Mouse (Mus musculus) forebrain, embryonic 11.5 days (tissue): ENCODE measurements at regions not wholly inside any gene's neighbourhood (a gene's known extent, or its start where the extent isn't known, plus 50 kb on each side); places are given as distances from the start of the nearest gene placed in this dataset.
"Not testable (repeated sequence)": the region's sequence is repeated elsewhere in the genome, so short reads cannot be mapped to it uniquely, and the experiment has no call there.

ENCODE experiments used
- ATAC-seq: fragments of 200-750 bp; cut with Nextera tagmentation; replicated peaks from 2 replicates; pipeline ENCODE4 v1.8.0; 2017; ENCODE audit warnings: moderate TSS enrichment; ENCODE audit not compliant: low FRiP score
- DNase-seq: peaks from one replicate; pipeline ENCODE4 v3.0.0-alpha.2; 2017; ENCODE audit warnings: low spot score
- H3K27ac ChIP-seq: fragments of 300-500 bp; sonication (generic); 2 replicates; pipeline ENCODE4 v1.5.1; 2014; ENCODE audit warnings: low read depth, low read length
- H3K27me3 ChIP-seq: fragments of 300-500 bp; sonication (generic); 2 replicates; pipeline ENCODE4 v1.6.1; 2014; ENCODE audit warnings: mild to moderate bottlenecking, low read length, mixed read lengths; ENCODE audit not compliant: control insufficient read depth, insufficient read depth
- H3K36me3 ChIP-seq: fragments of 300-500 bp; sonication (generic); 2 replicates; pipeline ENCODE4 v1.6.1; 2014; ENCODE audit warnings: mild to moderate bottlenecking, low read length, moderate library complexity, mixed read lengths; ENCODE audit not compliant: control insufficient read depth, insufficient read depth
- H3K4me1 ChIP-seq: fragments of 300-500 bp; sonication (generic); replicated peaks from 2 replicates; pipeline ENCODE4 v1.6.1; 2014; ENCODE audit warnings: low read length, mixed read lengths; ENCODE audit not compliant: control insufficient read depth, insufficient read depth
- H3K4me2 ChIP-seq: fragments of 300-500 bp; sonication (generic); 2 replicates; pipeline ENCODE4 v1.6.1; 2014; ENCODE audit warnings: low read depth, mild to moderate bottlenecking, low read length, moderate library complexity, mixed read lengths; ENCODE audit not compliant: severe bottlenecking
- H3K4me3 ChIP-seq: fragments of 300-500 bp; sonication (generic); 2 replicates; pipeline ENCODE4 v1.5.1; 2014; ENCODE audit warnings: low read depth, low read length
- H3K9ac ChIP-seq: fragments of 300-500 bp; sonication (generic); 2 replicates; pipeline ENCODE4 v1.6.1; 2014; ENCODE audit warnings: low read length
- H3K9me3 ChIP-seq: fragments of 300-500 bp; sonication (generic); 2 replicates; pipeline ENCODE4 v1.6.1; 2016; ENCODE audit warnings: low read length, mixed read lengths; ENCODE audit not compliant: control insufficient read depth
- WGBS: fragments of 180-500 bp; shearing (Covaris S2); extraction: QIAGEN DNeasy Blood & Tissue Kit; methylation state at CpG from one replicate; pipeline ENCODE4 v1.1.7; 2014; 5-methylcytosine and 5-hydroxymethylcytosine counted together

DNA sequence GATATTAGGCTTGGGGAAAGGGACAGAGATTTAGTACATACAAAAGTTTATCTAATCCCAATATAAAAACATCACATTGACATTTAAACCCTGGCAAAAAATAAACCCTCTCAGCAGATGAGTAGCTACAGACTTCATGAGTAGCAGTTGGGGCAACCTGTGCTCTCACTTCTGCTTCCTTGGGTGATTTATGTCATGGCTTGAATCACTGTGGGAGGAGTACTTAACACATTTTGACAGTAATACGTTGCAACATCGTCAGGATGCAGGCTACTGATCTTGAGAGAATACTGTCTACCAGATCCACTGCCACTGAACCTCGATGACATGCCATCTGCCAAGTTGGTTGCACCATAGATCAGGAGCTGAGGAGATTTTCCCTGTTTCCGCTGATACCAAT, 1299.0 kb upstream of the Tacstd2 start:
- ATAC-seq (no peak), DNase-seq (no peak)
- 84% methylated on average over 4 of the region's 4 CpGs for WGBS
- Histone ChIP-seq H3K4me3 (no peak overlapping the region), H3K4me2 (no peak overlapping the region), H3K9me3 (no peaks in the 10 kb centered on the region), H3K9ac (no peak overlapping the region), H3K27me3 (no peaks in the 10 kb centered on the region), H3K36me3 (no peaks in the 10 kb centered on the region), H3K4me1 (no peaks in the 10 kb centered on the region), H3K27ac (no peak overlapping the region)

DNA sequence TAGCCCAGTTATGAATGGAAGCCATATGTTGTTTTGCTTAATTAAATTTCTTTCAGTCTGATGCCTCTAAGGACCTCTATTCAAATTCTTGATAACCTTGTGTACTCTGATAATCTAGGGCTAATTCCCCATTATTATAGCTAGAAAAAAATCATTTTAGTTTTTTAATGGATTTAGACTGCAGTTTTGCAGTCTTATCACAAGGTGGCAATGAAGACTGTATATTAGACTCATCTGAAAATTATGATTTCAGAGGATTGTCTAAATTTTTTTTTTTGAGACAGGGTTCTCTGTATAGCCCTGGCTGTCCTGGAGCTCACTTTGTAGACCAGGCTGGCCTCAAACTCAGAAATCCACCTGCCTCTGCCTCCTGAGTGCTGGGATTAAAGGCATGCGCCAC, 1292.9 kb upstream of the Tacstd2 start:
- H3K27ac ChIP-seq, H3K9ac ChIP-seq, H3K27me3 ChIP-seq, DNase-seq, H3K4me3 ChIP-seq, H3K36me3 ChIP-seq, H3K4me1 ChIP-seq, H3K4me2 ChIP-seq, H3K9me3 ChIP-seq, ATAC-seq: not testable (repeated sequence)
- 100% methylated on average over 1 of the region's 1 CpGs for WGBS

DNA sequence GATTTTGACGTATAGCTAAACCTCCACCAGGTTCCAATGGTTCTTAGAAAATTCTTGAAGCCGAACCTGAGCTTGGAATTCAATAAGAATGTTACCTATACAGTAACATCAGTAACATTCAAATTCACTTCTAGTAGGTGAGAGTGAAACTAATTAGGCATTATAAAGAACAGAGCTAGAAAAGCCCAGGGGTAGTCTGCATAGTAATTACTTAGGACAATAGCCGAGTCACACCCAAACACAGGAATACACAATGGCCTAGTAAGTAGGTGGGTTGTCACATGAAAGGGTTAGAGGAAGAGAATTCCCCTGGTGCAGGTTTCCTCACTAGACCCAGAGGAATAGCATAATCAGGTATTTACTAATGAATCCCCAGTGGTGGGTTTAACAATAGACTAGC, 1277.8 kb upstream of the Tacstd2 start:
- Histone ChIP-seq H3K4me3 (no peak overlapping the region), H3K27me3 (no peaks in the 10 kb centered on the region), H3K4me2 (no peak overlapping the region), H3K9me3 (no peaks in the 10 kb centered on the region), H3K27ac (no peak overlapping the region), H3K9ac (no peak overlapping the region), H3K4me1 (no peaks in the 10 kb centered on the region), H3K36me3 (no peaks in the 10 kb centered on the region)
- no peak for ATAC-seq
- no peak for DNase-seq
- 77% methylated on average over 3 of the region's 3 CpGs for WGBS

DNA sequence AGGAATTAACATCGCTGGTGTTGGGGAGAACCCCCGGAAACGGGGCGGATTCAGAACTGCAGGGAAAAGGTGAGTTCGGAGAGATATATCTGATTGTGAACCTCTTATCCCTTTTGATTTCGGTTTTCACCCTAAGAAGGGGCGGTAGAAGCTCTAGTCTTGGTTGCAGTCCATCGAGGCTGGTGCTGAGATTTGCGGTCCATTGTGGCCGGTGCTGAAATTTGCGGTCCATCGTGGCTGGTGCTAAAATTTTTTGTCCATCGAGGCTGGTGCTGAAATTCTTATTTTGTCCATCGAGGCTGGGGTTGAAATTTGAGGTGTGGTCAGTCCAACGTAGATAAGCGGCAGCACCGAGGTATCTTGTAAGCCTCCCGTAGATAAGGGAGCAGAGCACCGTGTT, 1263.6 kb upstream of the Tacstd2 start:
- H3K4me2 ChIP-seq, H3K27ac ChIP-seq, DNase-seq, H3K4me3 ChIP-seq, H3K9me3 ChIP-seq, H3K27me3 ChIP-seq, H3K36me3 ChIP-seq, H3K9ac ChIP-seq, ATAC-seq, H3K4me1 ChIP-seq: not testable (repeated sequence)
- 88% methylated on average over 15 of the region's 19 CpGs for WGBS

DNA sequence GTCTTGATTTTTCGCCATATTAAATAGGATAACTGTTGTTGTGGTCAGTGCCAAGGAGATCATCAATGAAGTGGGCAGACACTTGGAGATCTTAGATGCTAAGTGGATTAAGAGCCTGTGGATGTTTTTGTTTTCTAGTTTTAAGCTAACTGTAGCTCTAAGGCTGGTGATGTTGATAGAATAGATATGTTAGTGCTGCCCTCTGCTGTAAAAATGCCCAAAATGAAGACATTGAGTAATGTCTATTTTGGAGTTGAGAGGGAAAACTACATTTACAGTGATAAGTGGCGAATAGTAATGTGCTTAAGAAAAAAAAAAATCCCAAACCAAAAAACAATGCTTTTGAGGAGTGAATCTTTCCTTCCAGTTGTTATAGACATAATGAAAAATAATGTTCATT, 1235.9 kb upstream of the Tacstd2 start:
- H3K9ac ChIP-seq, result no peak overlapping the region
- no peaks in the 10 kb centered on the region for H3K36me3 ChIP-seq
- no peak overlapping the region for H3K4me2 ChIP-seq
- DNase-seq (no peak), ATAC-seq (no peak)
- WGBS, result 84% methylated on average over 2 of the region's 2 CpGs
- no peak overlapping the region for H3K27ac ChIP-seq
- no peaks in the 10 kb centered on the region for H3K9me3 ChIP-seq
- no peaks in the 10 kb centered on the region for H3K4me1 ChIP-seq
- no peak overlapping the region for H3K4me3 ChIP-seq
- no peaks in the 10 kb centered on the region for H3K27me3 ChIP-seq

DNA sequence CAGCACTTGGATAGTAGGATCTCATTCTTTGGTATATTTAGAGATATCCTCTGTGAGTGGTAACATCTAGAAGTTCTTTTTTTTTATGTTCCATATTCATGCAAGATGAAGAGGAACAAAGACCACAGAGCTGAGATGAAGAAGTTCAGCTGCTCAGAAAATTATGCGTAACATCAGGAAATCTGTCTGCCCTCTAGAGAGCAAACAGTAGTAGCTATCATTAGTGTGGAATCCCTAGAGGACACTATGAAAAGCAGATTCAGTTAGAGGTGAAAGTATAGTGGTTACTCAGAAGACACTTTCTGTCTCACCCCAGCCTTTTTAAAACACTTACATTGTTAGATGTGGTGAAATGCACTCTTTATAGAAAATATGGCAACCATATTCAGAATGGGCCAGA, 1214.9 kb upstream of the Tacstd2 start:
- ATAC-seq (no peak), DNase-seq (no peak)
- H3K4me2 ChIP-seq, result no peak overlapping the region
- no peaks in the 10 kb centered on the region for H3K27me3 ChIP-seq
- H3K9ac ChIP-seq, result no peak overlapping the region
- H3K27ac ChIP-seq, result no peak overlapping the region
- 100% methylated on average over 1 of the region's 1 CpGs for WGBS
- no peaks in the 10 kb centered on the region for H3K9me3 ChIP-seq
- no peaks in the 10 kb centered on the region for H3K4me1 ChIP-seq
- H3K36me3 ChIP-seq, result no peaks in the 10 kb centered on the region
- no peak overlapping the region for H3K4me3 ChIP-seq

DNA sequence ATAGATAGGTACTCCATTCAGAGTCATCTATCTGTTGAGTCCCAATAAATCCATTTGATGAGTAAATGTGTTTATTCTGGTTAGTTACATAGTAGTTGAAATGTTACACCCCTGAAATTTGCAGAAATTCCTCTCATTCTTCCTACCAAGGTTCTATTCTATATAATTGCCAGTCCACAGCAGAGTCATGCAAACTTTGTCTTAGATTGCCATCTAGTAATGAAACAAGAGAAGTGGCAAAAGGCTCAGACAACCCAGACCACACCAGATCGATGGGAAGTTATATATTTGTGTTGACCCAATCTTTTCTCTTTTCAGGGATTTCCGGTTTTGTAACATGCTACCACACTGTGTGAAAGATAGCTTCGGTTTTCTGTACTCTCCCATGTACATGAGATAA, 1214.1 kb upstream of the Tacstd2 start:
- H3K27me3 ChIP-seq, result no peaks in the 10 kb centered on the region
- ATAC-seq (no peak), DNase-seq (no peak)
- no peaks in the 10 kb centered on the region for H3K36me3 ChIP-seq
- H3K27ac ChIP-seq, result no peak overlapping the region
- 88% methylated on average over 3 of the region's 3 CpGs for WGBS
- no peak overlapping the region for H3K4me2 ChIP-seq
- no peak overlapping the region for H3K4me3 ChIP-seq
- no peaks in the 10 kb centered on the region for H3K4me1 ChIP-seq
- H3K9me3 ChIP-seq, result no peaks in the 10 kb centered on the region
- H3K9ac ChIP-seq, result no peak overlapping the region

DNA sequence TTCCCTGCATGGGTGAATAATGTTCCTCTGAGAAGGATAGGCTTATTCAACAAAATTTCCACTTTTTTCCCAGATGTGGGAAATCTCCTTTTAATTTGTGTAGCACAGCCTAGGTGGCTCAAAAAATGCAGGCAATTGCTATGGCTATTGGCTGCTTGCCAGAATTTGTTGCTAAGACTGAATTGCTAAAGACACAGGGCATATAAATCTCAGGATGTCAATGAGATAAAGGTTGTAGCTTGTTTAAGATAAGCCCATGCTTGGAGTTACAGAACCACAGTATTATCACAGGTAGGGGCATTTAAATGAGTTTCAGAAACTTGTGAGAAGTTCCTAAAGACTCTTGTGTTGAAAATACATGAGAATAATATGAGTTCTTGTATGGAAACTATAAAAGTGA, 1203.0 kb upstream of the Tacstd2 start:
- DNase-seq (no peak), ATAC-seq (no peak)
- Histone ChIP-seq H3K27ac (no peak overlapping the region), H3K27me3 (no peaks in the 10 kb centered on the region), H3K4me1 (no peaks in the 10 kb centered on the region), H3K9me3 (no peaks in the 10 kb centered on the region), H3K4me3 (no peak overlapping the region), H3K4me2 (no peak overlapping the region), H3K36me3 (no peaks in the 10 kb centered on the region), H3K9ac (no peak overlapping the region)

DNA sequence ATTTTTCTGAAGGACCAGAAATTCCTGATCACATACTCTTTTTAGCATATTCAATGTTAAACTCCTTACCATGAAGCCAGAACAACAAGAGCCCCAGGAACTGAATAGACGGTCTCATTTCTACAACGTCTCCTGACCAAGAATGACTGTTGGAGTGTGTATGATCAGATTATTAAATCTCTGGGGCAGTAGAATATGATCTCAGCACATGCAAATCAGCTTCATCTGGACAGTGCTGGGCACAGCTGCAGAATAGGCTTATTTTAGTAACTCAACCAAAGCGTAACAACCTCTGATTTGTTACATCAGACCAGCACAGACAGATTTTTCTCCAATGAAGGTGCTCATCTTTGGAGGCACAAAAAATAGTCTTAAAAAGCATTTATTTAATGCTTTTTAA, 1201.1 kb upstream of the Tacstd2 start:
- H3K4me2 ChIP-seq, result no peak overlapping the region
- 86% methylated on average over 3 of the region's 3 CpGs for WGBS
- H3K4me3 ChIP-seq, result no peak overlapping the region
- DNase-seq (no peak), ATAC-seq (no peak)
- no peak overlapping the region for H3K27ac ChIP-seq
- no peaks in the 10 kb centered on the region for H3K36me3 ChIP-seq
- no peaks in the 10 kb centered on the region for H3K4me1 ChIP-seq
- no peak overlapping the region for H3K9ac ChIP-seq
- no peaks in the 10 kb centered on the region for H3K27me3 ChIP-seq
- no peaks in the 10 kb centered on the region for H3K9me3 ChIP-seq
